Mouse (Mus musculus): ENCODE measurements around the gene Itga11.
A peak's percentile ranks its signal among the peaks of the same experiment; 100 is the strongest.

GRCm38 (mm10) chr9:62782976-62783781 is 105.6 kb downstream of the Itga11 start:
- TF ChIP-seq EP300 (optimal IDR thresholded peaks at IDR 0.05) (no peak), CTCF (IDR thresholded peaks at IDR 0.05; ENCODE audit: low read depth) (peak; percentile 55)
